Mouse (Mus musculus) left cerebral cortex, adult 18-20 months (tissue): ENCODE measurements around the gene D6Ertd527e. TPM values are rescaled to one million over a fixed set of nuclear protein-coding genes. Genes with fewer than 3 reads are reported as not detected.

Source experiments
- DNase-seq, 2 experiments: peaks; one replicate each; pipeline ENCODE4 v3.0.0; 2021 to 2022; ENCODE audit warnings: low spot score in 2 of 2, mixed read lengths in 1 of 2
- total RNA-seq, 2 experiments: library from RNA; stranded (reverse); gene quantifications; 2 replicates each; pipeline ENCODE4 v1.2.3; 2021

The D6Ertd527e gene
- total RNA-seq, 2 experiments from 2014 or later = not detected

- no peak for DNase-seq
Observed at GRCm38 (mm10) chr6:87111493-87111892, 6.9 kb downstream of the D6Ertd527e start.

- DNase-seq = no peak
Observed at GRCm38 (mm10) chr6:87112125-87112524, 7.6 kb downstream of the D6Ertd527e start.

- no peak for DNase-seq
Observed at GRCm38 (mm10) chr6:87115981-87116380, 11.4 kb downstream of the D6Ertd527e start.

- DNase-seq = no peak
Observed at GRCm38 (mm10) chr6:87116596-87116995, 12.1 kb downstream of the D6Ertd527e start.

GRCm38 (mm10) chr6:87119066-87119837, 14.7 kb downstream of the D6Ertd527e start:
- DNase-seq = no peak

GRCm38 (mm10) chr6:87119975-87120374, 15.4 kb downstream of the D6Ertd527e start:
- no peak for DNase-seq

GRCm38 (mm10) chr6:87120661-87121060, 16.1 kb downstream of the D6Ertd527e start:
- DNase-seq = no peak

GRCm38 (mm10) chr6:87121961-87122360, 17.4 kb downstream of the D6Ertd527e start:
- DNase-seq = no peak

- DNase-seq = no peak
Observed at GRCm38 (mm10) chr6:87123406-87123805, 18.9 kb downstream of the D6Ertd527e start.

- no peak for DNase-seq
Observed at GRCm38 (mm10) chr6:87123973-87124372, 19.4 kb downstream of the D6Ertd527e start.

- no peak for DNase-seq
Observed at GRCm38 (mm10) chr6:87127049-87127753, 22.7 kb downstream of the D6Ertd527e start.

GRCm38 (mm10) chr6:87129861-87130260, 25.3 kb downstream of the D6Ertd527e start:
- peak in 1 of 2 experiments; percentile 6 for DNase-seq

- no peak for DNase-seq
Observed at GRCm38 (mm10) chr6:87130628-87131027, 26.1 kb downstream of the D6Ertd527e start.

- no peak for DNase-seq
Observed at GRCm38 (mm10) chr6:87131078-87131477, 26.5 kb downstream of the D6Ertd527e start.

- DNase-seq = no peak
Observed at GRCm38 (mm10) chr6:87133520-87133919, 29.0 kb downstream of the D6Ertd527e start.

- peak in 1 of 2 experiments; percentile 17 for DNase-seq
Observed at GRCm38 (mm10) chr6:87133966-87134546, 29.5 kb downstream of the D6Ertd527e start.

- DNase-seq = no peak
Observed at GRCm38 (mm10) chr6:87138479-87138878, 33.9 kb downstream of the D6Ertd527e start.

- no peak for DNase-seq
Observed at GRCm38 (mm10) chr6:87139796-87140553, 35.4 kb downstream of the D6Ertd527e start.

- no peak for DNase-seq
Observed at GRCm38 (mm10) chr6:87142239-87142638, 37.7 kb downstream of the D6Ertd527e start.

GRCm38 (mm10) chr6:87143594-87143993, 39.0 kb downstream of the D6Ertd527e start:
- no peak for DNase-seq

- no peak for DNase-seq
Observed at GRCm38 (mm10) chr6:87147921-87148320, 43.4 kb downstream of the D6Ertd527e start.
